Mouse (Mus musculus) liver, embryonic 14.5 days (tissue): ENCODE data around the gene Atat1. TPM values are rescaled to one million over a fixed set of nuclear protein-coding genes. Genes with fewer than 3 reads are reported as not detected.

Experiments
- ATAC-seq: fragments of 200-750 bp; cut with Nextera tagmentation; 2 replicates; pipeline ENCODE4 v1.8.0; 2017; ENCODE audit warnings: moderate number of reproducible peaks, mild to moderate bottlenecking, moderate library complexity; ENCODE audit not compliant: insufficient read depth
- DNase-seq, 3 experiments: peaks; one replicate each; pipeline ENCODE4 v3.0.0-alpha.2; 2012 to 2013; ENCODE audit warnings: low read depth in 3 of 3, low spot score in 3 of 3
- H3K27ac ChIP-seq: fragments of 300-500 bp; sonication (generic); 2 replicates; pipeline ENCODE4 v1.5.1; 2014; ENCODE audit warnings: moderate library complexity, mild to moderate bottlenecking, control low read depth, inconsistent platforms
- H3K27me3 ChIP-seq: fragments of 300-500 bp; sonication (generic); 2 replicates; pipeline ENCODE4 v1.6.1; 2014; ENCODE audit warnings: mild to moderate bottlenecking, low read length, moderate library complexity; ENCODE audit not compliant: control insufficient read depth, insufficient read depth
- H3K36me3 ChIP-seq: fragments of 300-500 bp; sonication (generic); replicated peaks from 2 replicates; pipeline ENCODE4 v1.6.1; 2014; ENCODE audit warnings: low read depth; ENCODE audit not compliant: control insufficient read depth, insufficient read depth
- H3K4me1 ChIP-seq, 2 experiments: fragments of 200-500 bp in 1 of 2; fragments of 300-500 bp in 1 of 2; sonication (generic) in 1 of 2; replicated peaks; 2 replicates each; pipeline ENCODE4 v1.6.1; 2012 to 2014; ENCODE audit warnings: antibody characterized with exemption in 1 of 2, inconsistent platforms in 1 of 2, low read length in 1 of 2; ENCODE audit not compliant: control insufficient read depth in 2 of 2, insufficient read depth in 2 of 2
- H3K4me2 ChIP-seq: fragments of 300-500 bp; sonication (generic); 2 replicates; pipeline ENCODE4 v1.6.1; 2014; ENCODE audit warnings: low read depth, mild to moderate bottlenecking, control low read depth, moderate library complexity
- H3K4me3 ChIP-seq, 2 experiments: fragments of 200-500 bp in 1 of 2; fragments of 300-500 bp in 1 of 2; sonication (generic) in 1 of 2; 2 replicates each; pipeline ENCODE4 v1.5.1; 2012 to 2014; ENCODE audit warnings: low read depth in 2 of 2, low read length in 2 of 2, mild to moderate bottlenecking in 2 of 2, control low read depth in 1 of 2, inconsistent platforms in 1 of 2, moderate library complexity in 1 of 2; ENCODE audit not compliant: insufficient read depth in 1 of 2
- H3K9ac ChIP-seq: fragments of 300-500 bp; sonication (generic); replicated peaks from 2 replicates; pipeline ENCODE4 v1.6.1; 2014; ENCODE audit warnings: mild to moderate bottlenecking, control low read depth, moderate library complexity
- H3K9me3 ChIP-seq: fragments of 300-500 bp; sonication (generic); 2 replicates; pipeline ENCODE4 v1.6.1; 2016; ENCODE audit warnings: low read length, mixed read lengths; ENCODE audit not compliant: control insufficient read depth
- CTCF ChIP-seq: IDR thresholded peaks from 2 replicates; pipeline ENCODE4 v1.5.1; 2016; ENCODE audit warnings: antibody characterized with exemption, low read depth, control low read depth
- EP300 ChIP-seq: IDR thresholded peaks from 2 replicates; pipeline ENCODE4 v1.6.1; 2016; ENCODE audit warnings: antibody characterized with exemption, low read depth
- WGBS: fragments of 180-500 bp; shearing (Covaris S2); extraction: QIAGEN DNeasy Blood & Tissue Kit; methylation state at CpG from one replicate; pipeline ENCODE4 v1.1.7; 2014; ENCODE audit not compliant: insufficient replicate concordance; 5-methylcytosine and 5-hydroxymethylcytosine counted together
- polyA plus RNA-seq, 2 experiments: library from polyadenylated mRNA; depleted of rRNA in 1 of 2; stranded (reverse) in 1 of 2; unstranded in 1 of 2; fragments of >200 nt; fragmentation: Nextera tagmentation in 1 of 2; extraction: Ambion mirVana in 1 of 2; gene quantifications; 2 replicates each; pipeline versions ENCODE4 v1.2.1 to v1.2.3; 2012 to 2014

The Atat1 gene
- polyA plus RNA-seq, 2 experiments = 3.3 to 8.5 TPM

- H3K4me3 ChIP-seq = no peak overlapping the region
- H3K9me3 ChIP-seq = no peaks in the 10 kb centered on the region
- WGBS = 92% methylated on average over 12 of the region's 12 CpGs
- DNase-seq (no peak), ATAC-seq (no peak)
- no peak overlapping the region for H3K9ac ChIP-seq
- peaks cover 56% of the 10 kb centered on the region for H3K36me3 ChIP-seq
- no peak for TF ChIP-seq EP300
- TF ChIP-seq CTCF = no peak
- H3K4me2 ChIP-seq = no peak overlapping the region
- peaks cover 13 to 21% of the 10 kb centered on the region in 2 experiments for H3K4me1 ChIP-seq
- H3K27me3 ChIP-seq = no peaks in the 10 kb centered on the region
- H3K27ac ChIP-seq = no peak overlapping the region
These were observed 20.8 kb upstream of the Atat1 start for GRCm38 (mm10) chr17:35930627-35931026.

GRCm38 (mm10) chr17:35929534-35929933, 19.7 kb upstream of the Atat1 start:
- no peak overlapping the region for H3K27ac ChIP-seq
- DNase-seq = no peak
- no peaks in the 10 kb centered on the region for H3K27me3 ChIP-seq
- no peak for ATAC-seq
- H3K36me3 ChIP-seq = peaks cover 67% of the 10 kb centered on the region
- no peak overlapping the region for H3K4me2 ChIP-seq
- H3K9me3 ChIP-seq = no peaks in the 10 kb centered on the region
- no peak overlapping the region for H3K9ac ChIP-seq
- TF ChIP-seq CTCF (no peak), EP300 (no peak)
- 93% methylated on average over 2 of the region's 2 CpGs for WGBS
- H3K4me3 ChIP-seq = no peak overlapping the region
- H3K4me1 ChIP-seq = peaks cover 17 to 27% of the 10 kb centered on the region in 2 experiments

DNA sequence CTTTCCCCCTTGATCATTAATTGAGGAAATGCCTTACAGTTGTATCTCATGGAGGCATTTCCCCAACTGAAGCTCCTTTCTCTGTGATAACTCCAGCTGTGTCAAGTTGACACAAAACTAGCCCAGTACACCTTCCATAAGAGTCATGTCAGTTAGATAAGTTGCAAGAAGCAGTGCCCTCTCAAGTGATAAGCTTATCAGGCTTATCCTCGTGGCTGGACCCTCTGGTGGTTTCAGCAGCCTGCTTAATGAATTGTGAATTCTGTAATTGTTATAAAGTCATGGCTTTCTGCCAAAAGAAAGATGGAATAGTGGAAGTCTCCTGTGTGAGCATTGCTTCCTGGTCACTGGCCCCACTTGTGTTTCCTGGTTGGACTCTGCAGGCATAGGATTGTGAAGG, 17.6 kb upstream of the Atat1 start:
- TF ChIP-seq CTCF (no peak), EP300 (peak; percentile 95)
- H3K9me3 ChIP-seq = no peaks in the 10 kb centered on the region
- ATAC-seq (peak; percentile 82), DNase-seq (peak; percentile 37 to 55 (median 39))
- H3K36me3 ChIP-seq = peaks cover 85% of the 10 kb centered on the region
- no peak overlapping the region for H3K4me3 ChIP-seq
- 8% methylated on average over 1 of the region's 1 CpGs for WGBS
- peaks cover 17 to 27% of the 10 kb centered on the region in 2 experiments for H3K4me1 ChIP-seq
- no peaks in the 10 kb centered on the region for H3K27me3 ChIP-seq
- H3K27ac ChIP-seq = peak overlapping the region; percentile 58
- peak overlapping the region; percentile 23; the same call in 1 of the 2 replicates for H3K9ac ChIP-seq
- peak overlapping the region; percentile 36 for H3K4me2 ChIP-seq

DNA sequence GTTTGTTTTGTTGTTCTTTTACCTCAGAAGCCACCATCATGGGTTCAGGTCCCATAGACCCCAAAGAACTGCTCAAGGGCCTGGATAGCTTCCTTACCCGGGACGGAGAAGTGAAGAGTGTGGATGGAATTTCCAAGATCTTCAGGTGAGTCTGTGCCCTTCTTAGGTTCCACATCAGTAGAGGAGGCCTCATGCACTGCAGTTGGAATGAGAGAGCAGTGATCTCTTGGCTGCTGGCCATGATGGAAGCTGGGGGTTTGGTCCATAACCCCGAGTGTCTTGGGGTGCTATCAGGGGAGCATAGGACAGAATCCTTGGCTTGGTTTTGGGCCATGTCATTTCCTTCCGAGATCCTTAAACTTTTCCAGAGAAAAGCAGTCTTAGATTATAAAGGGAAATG, 13.4 kb upstream of the Atat1 start:
- Histone ChIP-seq H3K27me3 (no peaks in the 10 kb centered on the region), H3K9ac (no peak overlapping the region), H3K4me1 (peaks cover 38 to 51% of the 10 kb centered on the region in 2 experiments), H3K27ac (no peak overlapping the region), H3K36me3 (peaks cover 56% of the 10 kb centered on the region), H3K4me2 (no peak overlapping the region), H3K9me3 (no peaks in the 10 kb centered on the region), H3K4me3 (no peak overlapping the region)
- ATAC-seq = no peak
- DNase-seq = no peak
- WGBS = 84% methylated on average over 4 of the region's 4 CpGs
- TF ChIP-seq EP300 (no peak), CTCF (no peak)

DNA sequence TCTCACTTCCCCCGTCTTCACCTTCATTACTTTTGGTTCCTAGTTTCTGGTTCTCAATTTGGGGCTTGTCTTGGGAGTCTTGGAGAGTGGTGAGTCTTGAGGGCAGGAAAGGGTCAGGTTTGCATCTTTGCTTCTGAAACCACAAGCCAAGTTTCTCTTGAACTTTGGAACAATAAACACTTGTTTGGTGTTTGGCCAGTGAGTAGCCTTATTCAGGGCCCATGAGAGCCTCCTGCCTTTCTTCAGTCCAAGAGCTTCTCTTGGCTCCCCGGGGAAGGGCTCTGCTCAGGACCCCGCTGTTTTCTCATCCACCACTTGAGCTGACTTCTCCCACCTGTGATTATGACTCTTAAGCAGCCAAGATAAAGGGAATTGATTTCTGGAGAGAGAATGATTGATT, 12.7 kb upstream of the Atat1 start:
- Histone ChIP-seq H3K4me1 (peaks cover 34 to 43% of the 10 kb centered on the region in 2 experiments), H3K9ac (no peak overlapping the region), H3K27ac (no peak overlapping the region), H3K4me3 (no peak overlapping the region), H3K4me2 (no peak overlapping the region), H3K36me3 (peaks cover 51% of the 10 kb centered on the region), H3K9me3 (no peaks in the 10 kb centered on the region), H3K27me3 (no peaks in the 10 kb centered on the region)
- DNase-seq (no peak), ATAC-seq (no peak)
- TF ChIP-seq EP300 (no peak), CTCF (no peak)
- 86% methylated on average over 3 of the region's 3 CpGs for WGBS
